Comparison of ENCODE assay signal across 16 mouse cellular contexts in the genomic region with DNA sequence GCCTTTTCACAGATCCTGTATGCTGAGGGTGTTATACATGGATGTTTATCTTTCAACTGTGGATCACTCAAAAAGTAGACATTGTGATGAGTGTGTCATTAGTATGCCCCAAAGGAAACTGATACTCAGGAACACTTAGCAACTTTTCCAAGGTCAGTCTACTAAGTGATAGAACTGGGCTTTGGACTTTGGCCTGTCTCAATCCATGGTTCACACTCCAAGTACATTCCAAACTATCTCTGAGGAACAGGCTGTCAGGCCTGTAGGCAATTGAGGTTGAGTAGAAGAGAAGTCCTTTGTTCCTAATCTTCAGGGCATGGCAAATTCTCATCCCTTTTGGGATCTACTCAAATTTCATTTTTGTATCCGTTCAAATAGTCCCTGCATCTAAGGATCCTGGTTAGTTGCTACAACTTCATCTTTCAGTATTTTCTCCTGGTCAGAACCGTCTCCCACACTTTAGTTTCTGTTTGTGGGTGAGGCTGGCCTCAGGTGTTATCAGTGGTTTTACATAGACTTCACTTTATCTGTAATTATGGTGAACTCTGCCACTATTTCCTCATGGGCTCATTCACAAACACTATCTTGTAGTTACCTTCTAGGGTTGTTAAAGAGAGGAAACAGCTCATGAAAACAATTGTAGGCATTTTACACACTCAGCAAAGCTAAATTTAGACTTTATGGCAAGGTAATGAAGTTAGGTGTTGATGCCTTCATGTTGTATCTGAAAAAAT. TPM values are rescaled to one million over a fixed set of nuclear protein-coding genes. Genes with fewer than 3 reads are reported as not detected.
"Had no signal": no experiment of that assay in that cellular context is flagged by ENCODE, and none has a peak within 500 bp of the region (broad histone marks: within the 10 kb centered on the region; RNA-seq: fewer than 3 reads in every experiment).

No protein-coding gene starts in this region.

- H3K9ac ChIP-seq: limb, embryonic 13.5 days; neural tube, embryonic 12.5 days; stomach, embryonic 15.5 days had no signal

- H3K4me1 ChIP-seq: limb, embryonic 13.5 days; midbrain, embryonic 10.5 days; neural tube, embryonic 12.5 days; stomach, embryonic 15.5 days had no signal

- H3K27ac ChIP-seq: kidney, postnatal 0 days; layer of hippocampus, adult 2 months; limb, embryonic 13.5 days; midbrain, embryonic 10.5 days; neural tube, embryonic 12.5 days; stomach, embryonic 15.5 days had no signal

- H3K27me3 ChIP-seq: limb, embryonic 13.5 days; neural tube, embryonic 12.5 days; stomach, embryonic 15.5 days had no signal

- H3K4me3 ChIP-seq: layer of hippocampus, adult 2 months; limb, embryonic 13.5 days; midbrain, embryonic 10.5 days; neural tube, embryonic 12.5 days; stomach, embryonic 15.5 days had no signal

- H3K36me3 ChIP-seq: limb, embryonic 13.5 days; midbrain, embryonic 10.5 days; neural tube, embryonic 12.5 days; stomach, embryonic 15.5 days had no signal

- H3K4me2 ChIP-seq: limb, embryonic 13.5 days; liver, embryonic 11.5 days; neural tube, embryonic 12.5 days; stomach, embryonic 15.5 days had no signal

- H3K9me3 ChIP-seq: limb, embryonic 13.5 days; neural tube, embryonic 12.5 days; stomach, embryonic 15.5 days had no signal

- DNase-seq: kidney, adult 9 months; kidney, postnatal 36 days; left cerebral cortex, postnatal 4 days; lung, adult 18-20 months; midbrain, embryonic 14.5 days; spleen, adult 18-20 months; thymus, postnatal 4 days had no signal

RNA-seq across cellular contexts. Expression of a gene that starts 2.3 kb away (rescaled TPM):
- total RNA-seq: monocyte, adult 5-6 weeks; neutrophil, adult 5-6 weeks had no signal
- polyA plus RNA-seq: liver, embryonic 11.5 days had no signal
